Mouse (Mus musculus): ENCODE measurements around the gene Ints4.
"Not testable (repeated sequence)": the region's sequence is repeated elsewhere in the genome, so short reads cannot be mapped to it uniquely, and the experiment has no call there.

- TF ChIP-seq GATA1, TAL1 (IDR thresholded peaks at IDR 0.05; ENCODE audit: low read length): not testable (repeated sequence)
Measured at GRCm38 (mm10) chr7:97433517-97433916, 47.2 kb upstream of the Ints4 start.

Data from erythroblast, embryonic 14.5 days (primary cell).